Mouse (Mus musculus): ENCODE results near the gene Cyp3a13.
A peak's percentile ranks its signal among the peaks of the same experiment; 100 is the strongest.

- TF ChIP-seq POLR2A (IDR thresholded peaks at IDR 0.05; ENCODE audit: borderline replicate concordance, insufficient read depth, low read length) (no peak), CTCF (IDR thresholded peaks at IDR 0.05; ENCODE audit: borderline replicate concordance, insufficient read depth, low read depth, low read length) (peak; percentile 45; the same call in 1 of the 2 replicates)
These were observed 35.5 kb downstream of the Cyp3a13 start for GRCm38 (mm10) chr5:137885894-137886293.

Measured in cerebellum, adult 2 months (tissue).